Mouse (Mus musculus) neural tube, embryonic 10.5 days (tissue): ENCODE data around the gene Rhbdl3.

Experiments
- DNase-seq: peaks from one replicate; pipeline ENCODE4 v3.0.0-alpha.2; 2017; ENCODE audit warnings: low spot score; ENCODE audit errors: extremely low spot score

The Rhbdl3 gene

GRCm38 (mm10) chr11:80384461-80384860 lies 83.7 kb downstream of the Rhbdl3 start:
- DNase-seq: no peak

- DNase-seq: no peak
Observed at GRCm38 (mm10) chr11:80385055-80385454, 84.3 kb downstream of the Rhbdl3 start.

- no peak for DNase-seq
Observed at GRCm38 (mm10) chr11:80386790-80387189, 86.1 kb downstream of the Rhbdl3 start.

DNA sequence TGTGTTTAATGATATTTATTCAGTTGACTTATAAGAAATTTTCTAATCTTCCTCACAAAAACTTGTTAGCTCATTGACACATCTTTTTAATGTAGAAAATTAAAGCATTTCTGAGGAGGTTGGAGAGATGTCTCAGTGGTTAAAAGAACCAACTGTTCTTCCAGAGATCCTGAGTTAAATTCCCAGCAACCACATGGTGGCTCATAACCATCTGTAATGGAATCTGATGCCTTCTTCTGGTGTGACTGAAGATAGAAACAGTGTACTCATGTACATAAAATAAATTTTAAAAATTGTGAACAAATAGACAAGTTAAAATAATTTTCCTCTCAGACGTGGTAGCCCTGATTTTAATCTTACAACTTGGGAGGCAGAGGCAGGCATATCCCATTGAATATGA lies 89.2 kb downstream of the Rhbdl3 start:
- no peak for DNase-seq

- DNase-seq: no peak
Observed at GRCm38 (mm10) chr11:80391407-80392120, 90.9 kb downstream of the Rhbdl3 start.

DNA sequence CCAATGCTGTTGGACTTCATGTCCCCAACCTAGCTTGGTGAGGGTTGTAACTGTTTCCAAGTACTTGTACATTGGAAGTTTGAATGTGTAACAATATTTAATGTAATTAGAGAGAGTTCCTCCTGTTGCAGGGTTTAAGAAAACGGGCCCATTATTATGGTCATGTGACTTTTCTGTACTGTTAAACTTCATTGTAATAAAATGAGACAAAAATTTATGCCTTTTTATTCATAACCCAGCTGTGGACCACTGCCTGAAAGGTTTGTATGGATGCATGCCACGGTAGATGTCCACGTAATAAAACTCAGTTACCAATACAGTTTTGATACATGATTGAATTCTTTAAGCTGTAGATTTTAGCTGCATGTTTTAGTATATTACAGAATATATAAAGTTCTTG lies 95.2 kb downstream of the Rhbdl3 start:
- no peak for DNase-seq

DNA sequence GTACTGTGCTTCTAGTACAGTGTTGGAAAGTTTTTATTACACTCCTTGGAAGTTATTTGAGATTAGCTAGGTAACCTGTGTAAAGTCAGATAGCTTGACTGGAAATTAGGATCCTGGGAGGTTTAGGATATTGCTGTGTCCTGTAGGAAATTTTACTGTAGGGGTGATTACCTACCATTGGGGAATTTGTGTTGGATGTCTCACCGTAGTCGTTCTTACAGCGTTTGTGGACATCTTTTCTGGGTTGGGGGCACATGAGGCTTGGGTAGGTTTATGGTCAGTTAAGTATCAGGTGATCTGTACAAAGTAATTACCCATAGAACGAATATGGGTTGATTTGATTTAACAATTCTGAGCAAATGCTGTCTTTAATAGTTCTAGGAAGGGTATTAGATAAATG lies 95.9 kb downstream of the Rhbdl3 start:
- DNase-seq: no peak
